In genomic region chr7:17060782-17061605, GRCm38 (mm10) we compare ENCODE assay signal across 8 mouse cellular contexts. TPM values are rescaled to one million over a fixed set of nuclear protein-coding genes. Genes with fewer than 3 reads are reported as not detected.
DNase-seq lines count a peak whose midpoint lies in the region; ATAC-seq and TF ChIP-seq lines count a peak whose summit lies in the region.

No protein-coding gene starts in this region.

- H3K36me3 ChIP-seq in erythroblast, embryonic 14.5 days (ENCODE audit: control insufficient read depth), result no peaks in the 10 kb centered on the region
- peaks cover 0 to 30% of the 10 kb centered on the region in 2 experiments; a peak in 2 of 4 replicates for H3K36me3 ChIP-seq in MEL (ENCODE audit: control insufficient read depth in 1 of 2, insufficient read depth in 2 of 2, low read length in 2 of 2)
- H3K36me3 ChIP-seq in hindbrain, embryonic 16.5 days (ENCODE audit: control insufficient read depth, insufficient read depth, low read length), result no peaks in the 10 kb centered on the region
- no peaks in the 10 kb centered on the region for H3K36me3 ChIP-seq in liver, embryonic 14.5 days (replicated peaks; ENCODE audit: control insufficient read depth, insufficient read depth, low read depth)
- H3K36me3 ChIP-seq in neural tube, embryonic 14.5 days (ENCODE audit: control insufficient read depth, insufficient read depth, low read length), result no peaks in the 10 kb centered on the region

- H3K27ac ChIP-seq in MEL (ENCODE audit: control insufficient read depth, low read depth, low read length), result peak overlapping the region; percentile 78
- H3K27ac ChIP-seq in hindbrain, embryonic 16.5 days (ENCODE audit: low read depth, low read length), result peak overlapping the region; percentile 78
- peak overlapping the region; percentile 52 for H3K27ac ChIP-seq in liver, embryonic 14.5 days
- H3K27ac ChIP-seq in neural tube, embryonic 14.5 days (ENCODE audit: low read depth, low read length), result no peak overlapping the region

- no peak for TF ChIP-seq RAD21 in MEL (IDR thresholded peaks at IDR 0.05; ENCODE audit: low read depth, low read length)

- TF ChIP-seq POLR2A in MEL (IDR thresholded peaks at IDR 0.05; ENCODE audit: control insufficient read depth in 1 of 2, insufficient read depth in 1 of 2, low read depth in 1 of 2, low read length in 2 of 2, poor library complexity in 1 of 2), result peak; percentile 25 to 57; a peak in 1 of 4 replicates

- H3K4me2 ChIP-seq in hindbrain, embryonic 16.5 days (ENCODE audit: low read length), result peak overlapping the region; percentile 82
- H3K4me2 ChIP-seq in liver, embryonic 14.5 days (ENCODE audit: low read depth), result peak overlapping the region; percentile 55
- H3K4me2 ChIP-seq in neural tube, embryonic 14.5 days (ENCODE audit: low read depth, low read length), result peak overlapping the region; percentile 23; the same call in 1 of the 2 replicates

- H3K9me3 ChIP-seq in erythroblast, embryonic 14.5 days (ENCODE audit: control insufficient read depth, low read length), result no peaks in the 10 kb centered on the region
- H3K9me3 ChIP-seq in MEL (replicated peaks; ENCODE audit: insufficient read depth, low read length), result no peaks in the 10 kb centered on the region
- H3K9me3 ChIP-seq in hindbrain, embryonic 16.5 days (ENCODE audit: control insufficient read depth, low read length), result no peaks in the 10 kb centered on the region
- H3K9me3 ChIP-seq in liver, embryonic 14.5 days (ENCODE audit: control insufficient read depth, low read length), result no peaks in the 10 kb centered on the region
- H3K9me3 ChIP-seq in neural tube, embryonic 14.5 days (ENCODE audit: control insufficient read depth, low read length), result no peaks in the 10 kb centered on the region

- H3K9ac ChIP-seq in MEL (ENCODE audit: control insufficient read depth, low read depth, low read length, poor library complexity, severe bottlenecking), result peak overlapping the region; percentile 77
- peak overlapping the region; percentile 43 for H3K9ac ChIP-seq in hindbrain, embryonic 16.5 days (ENCODE audit: low read depth, low read length)
- H3K9ac ChIP-seq in liver, embryonic 14.5 days (replicated peaks), result peak overlapping the region; percentile 65
- 0 out of 2 replicates have a peak overlapping the region, but pooled peaks have one; percentile 7 for H3K9ac ChIP-seq in neural tube, embryonic 14.5 days (replicated peaks; ENCODE audit: low read depth, low read length)

- peak overlapping the region; percentile 50 for H3K4me3 ChIP-seq in erythroblast, embryonic 14.5 days (replicated peaks)
- peak overlapping the region; percentile 55 to 66 for H3K4me3 ChIP-seq in MEL (ENCODE audit: control insufficient read depth in 1 of 2, insufficient read depth in 1 of 2, low read depth in 2 of 2, low read length in 2 of 2)
- H3K4me3 ChIP-seq in hindbrain, embryonic 16.5 days (ENCODE audit: low read length), result peak overlapping the region; percentile 50
- peak overlapping the region in 1 of 2 experiments; percentile 17; a peak in 1 of 4 replicates for H3K4me3 ChIP-seq in liver, embryonic 14.5 days (ENCODE audit: insufficient read depth in 1 of 2, low read depth in 2 of 2, low read length in 2 of 2)
- H3K4me3 ChIP-seq in neural tube, embryonic 14.5 days (ENCODE audit: low read depth, low read length), result no peak overlapping the region

- ATAC-seq in erythroblast, adult 5-6 weeks (replicated peaks; ENCODE audit: low FRiP score, poor library complexity, severe bottlenecking), result no peak
- ATAC-seq in hindbrain, embryonic 16.5 days, result no peak
- ATAC-seq in liver, embryonic 14.5 days (ENCODE audit: insufficient read depth), result no peak
- no peak for ATAC-seq in neural tube, embryonic 14.5 days (ENCODE audit: low read depth)
- ATAC-seq in granulocyte monocyte progenitor cell, adult 5-6 weeks (replicated peaks; ENCODE audit: poor library complexity, severe bottlenecking), result no peak

- 65% methylated on average over 21 of the region's 22 CpGs for WGBS in hindbrain, embryonic 16.5 days
- WGBS in liver, embryonic 14.5 days (ENCODE audit: insufficient replicate concordance), result 65% methylated on average over 21 of the region's 22 CpGs
- 77% methylated on average over 22 of the region's 22 CpGs for WGBS in neural tube, embryonic 14.5 days

- H3K79me2 ChIP-seq in MEL (ENCODE audit: control insufficient read depth, insufficient read depth, low read length, poor library complexity), result peaks cover 7% of the 10 kb centered on the region; the same call in 1 of the 2 replicates

- peak; percentile 89 for DNase-seq in MEL (ENCODE audit: low read depth, low spot score)
- DNase-seq in gastrocnemius, adult 18-20 months (ENCODE audit: low spot score), result peak; percentile 60
- DNase-seq in liver, embryonic 14.5 days (ENCODE audit: low read depth in 3 of 3, low spot score in 3 of 3), result no peak

- H3K4me1 ChIP-seq in erythroblast, embryonic 14.5 days (ENCODE audit: control insufficient read depth), result peaks cover 78% of the 10 kb centered on the region
- H3K4me1 ChIP-seq in MEL (ENCODE audit: control insufficient read depth in 1 of 2, insufficient read depth in 2 of 2, low read length in 2 of 2), result peaks cover 13 to 46% of the 10 kb centered on the region in 2 experiments
- peaks cover 20% of the 10 kb centered on the region for H3K4me1 ChIP-seq in hindbrain, embryonic 16.5 days (ENCODE audit: control insufficient read depth, insufficient read depth, low read depth, low read length)
- peaks cover 44 to 50% of the 10 kb centered on the region in 2 experiments for H3K4me1 ChIP-seq in liver, embryonic 14.5 days (replicated peaks; ENCODE audit: control insufficient read depth in 2 of 2, insufficient read depth in 2 of 2, low read length in 1 of 2)
- H3K4me1 ChIP-seq in neural tube, embryonic 14.5 days (ENCODE audit: control insufficient read depth, insufficient read depth, low read length), result peaks cover 26% of the 10 kb centered on the region; the same call in 1 of the 2 replicates

- TF ChIP-seq CTCF in MEL (IDR thresholded peaks at IDR 0.05 in 2 of 3, conservative IDR thresholded peaks at IDR 0.05 in 1 of 3; ENCODE audit: control insufficient read depth in 1 of 3, insufficient read depth in 1 of 3, low read depth in 2 of 3, low read length in 3 of 3, poor library complexity in 1 of 3, severe bottlenecking in 1 of 3), result peak; percentile 52 to 61 (median 60)
- TF ChIP-seq CTCF in liver, embryonic 14.5 days (IDR thresholded peaks at IDR 0.05; ENCODE audit: low read depth), result peak; percentile 81

- peaks cover 27% of the 10 kb centered on the region for H3K27me3 ChIP-seq in erythroblast, embryonic 14.5 days (ENCODE audit: control insufficient read depth)
- H3K27me3 ChIP-seq in MEL (ENCODE audit: control insufficient read depth in 1 of 2, insufficient read depth in 2 of 2, low read length in 2 of 2), result no peaks in the 10 kb centered on the region
- H3K27me3 ChIP-seq in hindbrain, embryonic 16.5 days (replicated peaks; ENCODE audit: control insufficient read depth, insufficient read depth, low read length), result peaks cover 3% of the 10 kb centered on the region; the same call in 1 of the 2 replicates
- no peaks in the 10 kb centered on the region; the same call in 1 of the 2 replicates for H3K27me3 ChIP-seq in liver, embryonic 14.5 days (ENCODE audit: control insufficient read depth, insufficient read depth, low read length)
- H3K27me3 ChIP-seq in neural tube, embryonic 14.5 days (ENCODE audit: control insufficient read depth, insufficient read depth, low read length), result no peaks in the 10 kb centered on the region

- peak in 1 of 2 experiments; percentile 58; a peak in 2 of 4 replicates for TF ChIP-seq EP300 in MEL (IDR thresholded peaks at IDR 0.05; ENCODE audit: low read depth in 1 of 2, low read length in 2 of 2)
- TF ChIP-seq EP300 in liver, embryonic 14.5 days (IDR thresholded peaks at IDR 0.05; ENCODE audit: low read depth), result no peak

RNA-seq across cellular contexts. Expression of gene Hif3a, which starts 1.2 kb away (rescaled TPM):
- polyA plus RNA-seq in erythroblast, embryonic 14.5 days (2012), result 7.8 and 8.0 TPM in 2 replicates
- 0.42 and 0.58 TPM in 2 replicates for total RNA-seq in erythroblast, adult 5-6 weeks (2015; ENCODE audit: low replicate concordance)
- total RNA-seq in erythroblast, adult 5-6 weeks (2017; ENCODE audit: low replicate concordance), result 0.17 TPM in 1 of 2 replicates, not detected in the other
- 8.0 and 9.6 TPM in 2 replicates for total RNA-seq in MEL (2012; rRNA removed)
- polyA plus RNA-seq in MEL (2012; ENCODE audit: insufficient read depth in 1 of 2, insufficient read length in 2 of 2, low read depth in 1 of 2, low replicate concordance in 2 of 2, missing spikeins in 1 of 2), result 10 to 100 TPM in 1 of 2 experiments, not detected in 1; 37.9 TPM
- total RNA-seq in gastrocnemius, adult 18-20 months (2021), result 1 to 10 TPM in 1 of 2 experiments, under 1 TPM in 1; 0.64 to 1.6 TPM
- polyA plus RNA-seq in hindbrain, embryonic 16.5 days (2015; fragmentation: Nextera tagmentation; extraction: Ambion mirVana), result 6.9 and 8.9 TPM in 2 replicates
- 9.8 and 12.2 TPM in 2 replicates for polyA plus RNA-seq in liver, embryonic 14.5 days (2012; rRNA removed)
- 22.8 and 23.9 TPM in 2 replicates for polyA plus RNA-seq in liver, embryonic 14.5 days (2014; fragmentation: Nextera tagmentation; extraction: Ambion mirVana)
- polyA plus RNA-seq in neural tube, embryonic 14.5 days (2014; fragmentation: Nextera tagmentation; extraction: Ambion mirVana), result 2.7 and 4.4 TPM in 2 replicates
- total RNA-seq in granulocyte monocyte progenitor cell, adult 5-6 weeks (2014; fragmentation: Nextera tagmentation), result 0.04 and 1.1 TPM in 2 replicates
- 0.05 and 0.47 TPM in 2 replicates for total RNA-seq in granulocyte monocyte progenitor cell, adult 5-6 weeks (2017)

RNA-seq across cellular contexts. Expression of gene Psg16, which starts 12.8 kb away (rescaled TPM):
- not detected in 2 replicates for polyA plus RNA-seq in erythroblast, embryonic 14.5 days (2012)
- not detected in 2 replicates for total RNA-seq in erythroblast, adult 5-6 weeks (2015; ENCODE audit: low replicate concordance)
- total RNA-seq in erythroblast, adult 5-6 weeks (2017; ENCODE audit: low replicate concordance), result not detected in 2 replicates
- 0.23 and 0.36 TPM in 2 replicates for total RNA-seq in MEL (2012; rRNA removed)
- polyA plus RNA-seq in MEL (2012; ENCODE audit: insufficient read depth in 1 of 2, insufficient read length in 2 of 2, low read depth in 1 of 2, low replicate concordance in 2 of 2, missing spikeins in 1 of 2), result under 1 TPM in 1 of 2 experiments, not detected in 1; 0.67 TPM
- under 1 TPM in 1 of 2 experiments, not detected in 1; 0.17 TPM for total RNA-seq in gastrocnemius, adult 18-20 months (2021)
- 5.0 and 5.6 TPM in 2 replicates for polyA plus RNA-seq in hindbrain, embryonic 16.5 days (2015; fragmentation: Nextera tagmentation; extraction: Ambion mirVana)
- 0.02 and 0.18 TPM in 2 replicates for polyA plus RNA-seq in liver, embryonic 14.5 days (2012; rRNA removed)
- polyA plus RNA-seq in liver, embryonic 14.5 days (2014; fragmentation: Nextera tagmentation; extraction: Ambion mirVana), result 0.08 TPM in 2 replicates
- polyA plus RNA-seq in neural tube, embryonic 14.5 days (2014; fragmentation: Nextera tagmentation; extraction: Ambion mirVana), result 3.7 and 4.0 TPM in 2 replicates
- total RNA-seq in granulocyte monocyte progenitor cell, adult 5-6 weeks (2014; fragmentation: Nextera tagmentation), result 0.15 and 0.49 TPM in 2 replicates
- total RNA-seq in granulocyte monocyte progenitor cell, adult 5-6 weeks (2017), result 0.22 and 0.41 TPM in 2 replicates

RNA-seq across cellular contexts. Expression of gene Ppp5c, which starts 33.3 kb away (rescaled TPM):
- 7.3 and 7.7 TPM in 2 replicates for polyA plus RNA-seq in erythroblast, embryonic 14.5 days (2012)
- 14.0 and 21.3 TPM in 2 replicates for total RNA-seq in erythroblast, adult 5-6 weeks (2015; ENCODE audit: low replicate concordance)
- 10.6 and 18.9 TPM in 2 replicates for total RNA-seq in erythroblast, adult 5-6 weeks (2017; ENCODE audit: low replicate concordance)
- 94.2 and 101 TPM in 2 replicates for total RNA-seq in MEL (2012; rRNA removed)
- polyA plus RNA-seq in MEL (2012; ENCODE audit: insufficient read depth in 1 of 2, insufficient read length in 2 of 2, low read depth in 1 of 2, low replicate concordance in 2 of 2, missing spikeins in 1 of 2), result 100 to 1,000 TPM; 178 to 249 TPM
- 10 to 100 TPM; 62.4 to 63.0 TPM for total RNA-seq in gastrocnemius, adult 18-20 months (2021)
- 132 and 138 TPM in 2 replicates for polyA plus RNA-seq in hindbrain, embryonic 16.5 days (2015; fragmentation: Nextera tagmentation; extraction: Ambion mirVana)
- polyA plus RNA-seq in liver, embryonic 14.5 days (2012; rRNA removed), result 61.7 and 68.3 TPM in 2 replicates
- 38.5 and 42.8 TPM in 2 replicates for polyA plus RNA-seq in liver, embryonic 14.5 days (2014; fragmentation: Nextera tagmentation; extraction: Ambion mirVana)
- 121 TPM in 2 replicates for polyA plus RNA-seq in neural tube, embryonic 14.5 days (2014; fragmentation: Nextera tagmentation; extraction: Ambion mirVana)
- 96.2 and 123 TPM in 2 replicates for total RNA-seq in granulocyte monocyte progenitor cell, adult 5-6 weeks (2014; fragmentation: Nextera tagmentation)
- 81.0 and 89.8 TPM in 2 replicates for total RNA-seq in granulocyte monocyte progenitor cell, adult 5-6 weeks (2017)

Comparison
In these comparisons a context has a peak if more than half of its experiments do, and no peak if none do; other contexts are left out.
1. DNase-seq: peak in MEL (single experiment) and gastrocnemius, adult 18-20 months (single experiment); none in liver, embryonic 14.5 days (0 of 3).
2. H3K9ac ChIP-seq: peak in every context shown above with its lines; median percentile 77 in MEL; 65 in liver, embryonic 14.5 days; 43 in hindbrain, embryonic 16.5 days; 7 in neural tube, embryonic 14.5 days.
3. H3K4me2 ChIP-seq: peak in every context shown above with its lines; median percentile 82 in hindbrain, embryonic 16.5 days; 55 in liver, embryonic 14.5 days; 23 in neural tube, embryonic 14.5 days.